Mouse (Mus musculus): Measurements from ENCODE around the gene Usf1.

Gene Usf1

DNA sequence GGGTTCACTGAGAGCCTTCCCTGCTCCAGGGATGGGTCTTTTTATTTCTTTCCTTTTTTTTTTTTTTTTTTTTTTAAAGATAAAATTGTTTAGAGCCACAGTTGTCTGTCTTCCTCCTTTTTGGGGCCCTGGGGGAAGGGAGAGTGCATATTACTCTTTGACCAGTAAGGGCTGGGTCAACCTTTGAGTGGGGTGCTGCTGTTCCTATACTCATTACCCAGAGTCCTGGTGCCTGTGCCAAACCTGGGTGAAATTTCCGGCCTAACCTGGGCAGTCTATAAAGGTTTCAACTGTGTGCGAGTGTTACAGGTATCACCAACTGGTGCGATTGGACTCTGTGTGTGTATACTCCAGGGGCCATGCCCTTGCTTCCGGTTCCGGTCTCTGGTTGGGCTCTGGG lies 7.5 kb downstream of the Usf1 start, which contains the start of gene Tstd1:
Gene Tstd1, plus strand, starts transcription at position 213 of the 400 bp plus-strand sequence.
- DNase-seq (ENCODE audit: low read depth) = no peak

DNA sequence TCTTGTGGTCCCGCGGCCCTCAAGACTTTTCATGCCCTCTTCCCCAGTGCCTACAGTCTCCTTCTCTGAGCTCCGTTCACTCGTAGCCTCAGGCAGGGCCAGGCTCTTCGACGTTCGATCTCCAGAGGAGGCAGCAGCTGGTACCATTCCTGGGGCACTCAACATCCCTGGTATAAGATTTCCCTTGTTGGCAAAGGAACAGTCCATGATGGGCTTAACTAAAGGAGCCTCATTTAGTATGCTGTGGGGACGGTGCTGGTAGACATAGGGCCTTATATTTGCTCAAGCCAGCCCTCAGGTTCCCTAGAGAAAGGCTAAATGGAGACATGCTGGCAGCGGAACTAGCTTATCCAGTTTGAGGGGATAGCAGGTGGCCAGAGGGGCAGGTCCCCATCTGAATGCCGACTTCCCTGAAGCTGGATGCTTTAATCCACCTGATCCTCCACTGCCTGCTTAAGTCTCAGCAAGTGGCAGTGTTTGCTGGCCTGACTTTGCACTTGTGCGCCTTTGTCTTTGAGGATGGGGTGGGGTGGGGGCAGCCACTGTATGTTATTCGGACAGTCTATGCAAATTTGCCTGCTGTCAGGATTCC lies 8.3 kb downstream of the Usf1 start:
- no peak for DNase-seq (ENCODE audit: low read depth)

DNA sequence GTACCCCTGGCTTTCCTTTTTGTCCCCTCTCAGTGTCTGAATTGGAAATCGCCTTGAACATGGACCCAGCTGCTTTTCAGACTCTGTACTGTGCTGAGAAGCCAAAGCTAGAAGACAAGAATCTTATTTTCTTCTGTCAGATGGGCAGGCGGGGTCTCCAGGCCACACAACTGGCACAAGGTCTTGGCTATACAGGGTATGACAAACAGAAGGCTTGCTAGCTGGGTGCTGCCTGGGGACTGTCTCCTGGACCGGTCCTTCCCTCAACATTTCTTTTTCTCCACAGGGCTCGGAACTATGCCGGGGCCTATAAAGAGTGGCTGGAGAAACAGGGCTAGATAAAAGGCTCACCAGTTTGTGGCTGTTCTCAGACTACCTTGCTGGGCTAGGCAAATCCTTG lies 8.8 kb downstream of the Usf1 start:
- no peak for DNase-seq (ENCODE audit: low read depth)

DNA sequence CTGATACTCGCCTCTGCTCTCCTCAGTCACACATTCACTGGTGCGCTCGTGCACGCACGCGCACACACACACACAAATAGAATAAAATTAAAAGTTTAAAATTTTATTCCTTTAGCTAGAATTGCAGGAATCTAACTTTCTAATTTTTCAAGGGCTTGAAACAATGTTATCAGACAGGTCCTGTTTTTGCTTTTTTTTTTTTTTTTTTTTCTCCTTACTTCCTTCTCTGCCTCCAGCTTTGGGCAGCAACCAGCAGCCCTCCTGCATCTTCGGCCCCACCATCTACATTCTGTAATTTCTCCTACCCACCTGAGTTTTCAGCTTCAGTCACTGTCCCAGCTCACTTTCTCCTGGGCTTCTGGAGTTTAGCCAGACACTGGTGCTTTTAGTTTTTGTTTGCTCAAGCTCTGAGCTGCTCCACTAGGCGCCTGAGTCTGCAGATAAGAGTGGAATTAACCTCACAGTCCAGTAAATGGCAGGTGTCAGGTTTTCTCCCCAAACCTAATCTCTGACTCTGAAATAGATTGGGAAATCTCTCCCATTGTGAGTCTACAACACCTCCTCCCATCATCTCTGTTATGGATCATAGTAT lies 11.5 kb downstream of the Usf1 start:
- DNase-seq (ENCODE audit: low read depth) = no peak

DNA sequence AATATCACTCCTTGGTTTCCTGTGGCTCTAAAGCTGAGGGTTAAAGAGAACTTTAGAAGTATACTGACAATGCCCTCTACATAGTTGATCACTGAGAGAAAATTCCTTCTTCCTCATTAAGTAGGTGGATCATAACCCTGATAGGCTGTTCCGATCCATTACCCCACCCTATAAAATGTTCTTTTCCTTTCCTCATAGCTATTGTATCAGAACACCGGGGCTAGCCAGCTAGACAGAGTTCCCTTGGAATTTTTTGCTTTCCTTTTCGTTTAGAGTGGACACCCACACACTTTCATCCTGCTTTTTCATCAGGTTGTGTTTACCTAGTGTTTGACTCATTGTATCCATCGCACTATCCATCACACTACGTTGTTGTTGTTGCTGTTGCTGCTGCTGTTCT lies 13.5 kb downstream of the Usf1 start:
- DNase-seq (ENCODE audit: low read depth) = no peak

DNA sequence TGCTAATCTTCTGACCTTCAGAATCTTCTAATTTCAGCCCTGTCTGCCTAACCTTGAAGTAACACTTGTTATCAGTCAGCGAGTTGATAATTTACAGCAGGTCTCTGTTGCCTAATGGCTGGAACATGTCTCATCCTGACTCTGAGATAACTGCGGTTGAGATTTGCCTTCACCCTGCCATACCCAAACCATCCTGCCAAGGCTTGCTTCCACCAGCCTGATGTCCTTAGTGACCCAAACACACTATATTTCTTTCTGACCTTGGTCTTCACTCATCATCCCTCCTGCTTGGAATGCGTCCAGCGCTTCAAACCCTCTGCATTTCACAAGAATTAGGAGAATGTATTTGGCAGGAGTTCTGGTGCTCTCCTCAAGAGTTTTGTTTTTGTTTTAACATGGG lies 14.0 kb downstream of the Usf1 start:
- no peak for DNase-seq (ENCODE audit: low read depth)

DNA sequence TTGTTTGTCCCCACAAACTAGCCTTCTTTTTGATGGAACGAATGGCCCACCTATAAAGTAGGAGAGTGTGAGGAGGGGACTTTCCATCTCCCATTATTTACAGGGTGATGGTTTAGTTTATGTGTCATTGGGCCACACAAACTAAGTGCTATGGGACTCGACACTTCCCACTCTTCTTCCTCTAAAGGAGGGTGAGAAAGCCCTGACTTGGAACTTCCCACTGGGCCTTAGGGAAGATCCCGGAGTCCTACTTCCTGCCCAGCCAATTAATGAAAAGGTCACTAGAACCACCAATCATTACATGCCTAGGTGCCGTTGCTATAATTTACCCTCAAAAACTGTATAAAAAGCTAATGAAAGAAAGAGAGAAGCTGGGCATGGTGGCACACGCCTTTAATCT lies 21.0 kb downstream of the Usf1 start:
- no peak for DNase-seq (ENCODE audit: low read depth)

DNA sequence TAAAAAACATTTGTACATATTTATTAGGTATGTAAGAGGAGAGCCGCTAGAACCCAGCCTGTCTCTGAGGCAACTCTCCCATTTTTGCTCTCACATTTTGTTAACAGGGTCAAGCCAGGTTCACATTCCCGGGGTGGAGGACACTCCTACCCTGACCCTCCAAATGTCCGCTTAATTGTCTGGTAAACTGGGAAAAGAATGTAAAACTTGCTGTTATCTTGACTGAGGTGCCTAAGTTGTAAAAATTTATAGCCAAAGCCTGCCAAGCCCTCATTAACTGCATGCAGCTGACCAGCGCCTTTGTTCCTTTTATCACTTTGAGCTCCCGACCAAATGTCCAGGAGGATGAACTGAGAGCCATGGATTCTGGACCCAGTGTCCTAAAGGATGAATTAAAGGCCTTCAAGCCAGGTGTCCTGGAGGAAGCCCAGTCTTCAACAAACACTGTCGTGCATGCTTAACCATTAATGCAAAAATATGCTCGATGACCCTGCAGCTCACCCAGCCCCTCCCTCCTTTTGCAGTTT lies 24.2 kb downstream of the Usf1 start:
- DNase-seq (ENCODE audit: low read depth) = no peak

DNA sequence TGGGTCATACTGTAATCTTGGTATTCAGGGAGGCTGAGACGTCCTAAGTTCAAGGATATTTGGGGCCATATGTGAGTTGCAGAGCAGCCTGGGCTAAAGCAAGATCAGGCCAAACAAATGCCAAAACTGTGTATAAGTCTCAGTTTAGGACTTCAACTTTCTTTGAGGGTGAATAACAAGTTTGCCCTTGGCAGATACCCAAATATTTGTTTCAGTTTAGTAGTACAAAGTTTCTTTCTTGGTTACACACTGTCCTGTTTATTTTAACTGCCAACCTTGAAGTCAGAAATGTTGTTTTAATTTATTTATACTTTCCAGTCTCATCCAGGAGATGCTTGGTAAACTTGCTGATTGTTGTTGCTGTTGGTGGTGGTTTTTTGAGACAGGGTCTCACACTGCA lies 24.9 kb downstream of the Usf1 start:
- DNase-seq (ENCODE audit: low read depth) = no peak

DNA sequence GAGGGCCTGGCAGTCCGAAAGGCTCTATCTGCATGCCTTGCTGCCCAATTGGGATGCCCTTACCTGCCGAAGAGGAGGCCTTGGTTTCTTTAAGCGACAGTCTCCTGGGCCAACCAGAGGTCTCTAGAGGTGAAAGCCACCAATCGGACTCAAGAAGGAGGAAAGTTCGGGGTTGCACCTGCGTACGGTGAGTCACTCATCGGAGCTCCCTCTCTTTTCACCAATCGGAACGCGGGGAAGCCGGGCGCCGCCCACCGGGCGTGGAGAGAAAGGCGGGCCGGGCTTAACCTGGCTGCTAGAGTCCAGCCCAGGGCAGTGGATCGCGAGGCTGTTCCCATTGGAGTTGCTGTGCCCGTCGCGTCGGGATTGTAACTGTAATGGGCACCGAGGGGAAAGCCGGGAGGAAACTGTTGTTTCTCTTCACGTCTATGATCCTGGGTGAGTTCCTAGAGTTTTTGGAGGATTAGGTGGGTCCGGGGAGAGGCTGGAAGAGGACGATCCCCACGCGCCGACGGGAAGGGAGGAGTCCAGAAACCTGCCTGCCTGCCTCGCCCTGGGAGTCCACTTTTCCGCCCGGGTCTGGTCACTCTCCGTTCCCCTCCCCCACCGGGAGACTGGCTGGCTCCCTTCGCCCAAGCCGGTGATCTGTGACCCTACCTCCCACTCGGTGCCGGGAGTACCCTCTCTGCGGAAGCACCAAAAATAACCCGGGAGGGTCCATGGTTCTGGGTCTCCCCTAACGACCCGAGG lies 26.3 kb downstream of the Usf1 start, which contains the start of gene F11r:
Gene F11r, plus strand, starts transcription at position 272 of the 750 bp plus-strand sequence.
- no peak for DNase-seq (ENCODE audit: low read depth)

DNA sequence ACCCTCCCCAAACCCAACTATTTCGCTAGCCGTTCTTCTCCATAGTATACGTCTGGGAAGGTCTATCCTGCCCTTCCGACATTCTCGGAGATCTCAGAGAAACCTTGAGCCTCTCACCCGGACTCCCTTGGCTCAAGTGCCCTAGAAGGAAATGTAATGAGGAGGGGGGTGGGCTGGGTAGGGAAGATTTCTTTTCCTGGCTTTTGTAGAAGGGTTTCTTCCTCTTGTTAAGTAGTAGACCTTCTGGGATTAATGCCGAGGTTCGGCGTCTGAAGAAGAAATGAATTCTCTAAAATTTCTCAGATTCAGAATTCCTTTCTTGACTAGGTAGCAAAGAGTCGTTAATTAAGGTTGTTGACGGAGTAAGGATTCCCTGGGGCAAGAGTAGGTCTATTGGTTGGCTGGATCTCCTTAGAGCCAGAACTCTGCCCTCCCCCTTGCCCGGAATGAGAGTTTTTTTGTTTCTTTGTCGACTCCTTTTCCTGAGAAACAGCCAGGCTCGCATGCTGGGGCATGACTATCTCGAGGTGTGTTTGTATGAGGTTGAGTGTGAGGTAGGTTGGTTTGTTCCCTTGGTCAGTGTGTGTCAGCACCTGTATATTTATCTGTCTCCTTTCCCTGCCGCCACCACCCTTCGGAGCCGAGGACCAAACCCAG lies 27.0 kb downstream of the Usf1 start:
- DNase-seq (ENCODE audit: low read depth) = no peak

DNA sequence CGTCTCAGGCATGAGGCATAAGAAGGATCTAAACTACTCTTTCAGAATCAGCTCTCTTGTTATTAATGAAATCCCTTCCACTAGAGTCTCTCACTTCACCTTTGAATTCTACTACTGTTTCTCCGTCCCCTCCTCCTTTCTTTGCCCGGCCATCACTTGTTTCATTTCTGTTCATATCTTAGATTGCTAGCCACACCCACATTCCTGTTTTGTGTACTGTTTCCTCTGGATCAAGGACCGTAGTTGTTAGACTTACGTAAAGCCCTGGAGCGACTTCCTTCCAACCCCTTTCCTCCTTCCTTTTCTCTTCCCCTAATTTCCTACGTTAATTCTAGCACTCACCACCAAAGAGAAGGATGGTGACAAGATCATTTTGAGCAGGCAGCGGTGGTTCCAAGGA lies 28.0 kb downstream of the Usf1 start:
- DNase-seq (ENCODE audit: low read depth) = no peak

DNA sequence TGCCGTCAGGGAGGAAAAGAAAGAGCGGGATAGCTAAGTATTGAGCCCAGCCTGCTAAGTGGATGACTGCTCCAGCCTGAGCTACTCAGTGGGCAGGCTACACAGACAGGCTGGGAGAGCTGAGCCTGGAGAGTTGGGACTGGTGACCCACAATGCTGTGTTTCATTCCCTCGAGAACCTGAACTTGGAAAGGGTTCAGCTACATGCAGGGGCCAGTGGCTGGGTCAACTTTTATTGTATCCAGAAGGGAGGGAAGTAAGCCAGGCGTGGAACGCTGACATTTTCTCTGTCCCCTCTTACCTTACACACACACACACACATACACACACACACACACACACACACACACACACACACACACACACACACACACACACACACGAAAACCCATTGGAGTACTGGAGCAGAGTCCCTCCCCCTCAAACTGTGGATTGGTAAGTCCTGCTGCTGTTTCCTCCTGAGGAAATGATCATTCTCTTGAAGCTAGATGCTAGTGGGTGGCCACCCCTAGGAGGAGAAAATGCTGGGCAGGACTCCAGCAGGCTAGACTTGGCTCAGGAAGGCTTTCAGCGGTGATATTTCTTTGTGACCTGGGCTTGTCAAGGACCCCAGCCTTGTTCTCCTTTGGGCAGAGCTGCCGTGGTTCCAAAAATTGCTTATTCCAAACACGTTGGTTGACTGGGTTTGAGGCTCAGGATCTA lies 29.1 kb downstream of the Usf1 start:
- DNase-seq (ENCODE audit: low read depth) = no peak

DNA sequence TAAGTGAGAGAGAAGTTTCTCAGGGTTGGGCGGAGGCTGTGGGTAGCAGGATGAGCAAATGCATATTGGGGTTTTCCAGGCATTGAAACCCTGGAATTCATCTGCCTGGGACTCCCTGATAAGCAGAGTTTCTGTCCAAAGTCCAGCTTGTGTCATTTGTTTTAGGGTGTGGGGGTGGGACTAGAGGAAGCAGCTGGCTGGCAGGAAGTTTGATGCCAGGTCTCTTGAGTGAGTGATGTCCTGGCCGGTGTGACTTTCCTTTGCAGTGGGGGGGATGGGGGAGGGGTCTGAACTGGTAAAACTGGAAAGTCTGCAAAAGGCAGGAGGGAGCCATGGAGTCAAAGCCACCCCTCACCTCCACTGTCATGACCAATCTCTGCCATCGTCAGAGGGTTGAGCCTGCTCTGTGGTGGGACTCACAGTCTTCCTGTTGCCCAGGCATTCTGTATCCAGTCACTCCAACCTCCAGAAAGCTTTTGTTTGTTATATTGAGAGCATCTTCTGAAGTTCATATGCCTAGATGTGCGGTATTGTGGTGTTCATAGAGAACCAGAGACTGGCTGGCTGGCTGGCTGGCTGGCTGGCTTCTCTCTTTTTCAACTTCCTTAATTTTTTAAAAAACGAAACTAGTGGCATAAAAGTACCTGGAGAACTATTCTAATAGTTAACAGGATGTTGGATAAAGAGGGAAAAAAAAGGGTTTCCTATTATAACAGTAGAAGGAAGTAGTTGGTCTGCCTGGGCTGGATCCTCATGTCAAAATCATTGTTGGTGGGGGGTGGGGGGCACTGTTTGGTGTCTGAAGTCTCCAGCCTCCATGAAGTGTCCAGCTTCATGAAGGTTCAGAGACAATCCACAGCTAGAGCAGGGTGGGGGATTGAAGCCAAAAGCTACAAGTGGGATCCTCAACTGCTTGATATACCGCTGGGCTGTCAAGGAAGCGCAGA lies 30.6 kb downstream of the Usf1 start:
- DNase-seq (ENCODE audit: low read depth) = no peak

DNA sequence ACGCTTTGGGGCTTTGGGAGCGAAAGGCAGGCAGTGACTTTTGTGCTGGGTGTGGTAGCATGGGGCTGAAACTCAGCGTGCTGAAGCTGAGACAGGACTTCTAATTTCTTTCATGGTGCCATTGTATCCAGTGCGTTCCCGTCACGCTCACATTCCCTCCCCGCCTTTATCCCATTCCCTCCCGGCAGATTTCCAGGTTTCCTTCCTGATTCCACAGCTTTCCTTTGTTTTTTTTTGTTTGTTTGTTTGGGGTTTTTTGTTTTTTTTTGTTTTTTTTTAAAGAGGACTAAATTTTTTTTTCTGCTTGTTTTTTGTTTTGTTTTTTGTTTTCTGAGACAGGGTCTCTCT lies 31.3 kb downstream of the Usf1 start:
- DNase-seq (ENCODE audit: low read depth) = no peak

DNA sequence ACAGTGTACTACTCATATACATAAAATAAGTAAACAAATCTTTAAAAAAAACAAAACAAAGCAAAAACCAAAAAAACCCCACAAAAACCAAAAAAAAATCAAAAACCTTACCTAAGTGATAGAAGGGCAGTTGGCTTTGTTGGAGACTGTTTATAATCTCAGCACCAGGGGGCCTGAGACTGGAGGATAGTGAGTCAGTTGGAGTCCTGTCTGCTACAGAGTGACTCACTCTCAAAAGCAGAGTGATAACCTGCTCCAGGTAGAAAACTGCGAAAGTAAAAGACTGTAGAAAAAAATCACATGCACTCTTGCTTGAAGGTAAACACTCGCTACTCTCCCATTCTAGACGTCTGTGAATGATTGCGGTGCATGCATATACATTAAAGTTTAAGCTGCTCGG lies 33.9 kb downstream of the Usf1 start:
- no peak for DNase-seq (ENCODE audit: low read depth)

DNA sequence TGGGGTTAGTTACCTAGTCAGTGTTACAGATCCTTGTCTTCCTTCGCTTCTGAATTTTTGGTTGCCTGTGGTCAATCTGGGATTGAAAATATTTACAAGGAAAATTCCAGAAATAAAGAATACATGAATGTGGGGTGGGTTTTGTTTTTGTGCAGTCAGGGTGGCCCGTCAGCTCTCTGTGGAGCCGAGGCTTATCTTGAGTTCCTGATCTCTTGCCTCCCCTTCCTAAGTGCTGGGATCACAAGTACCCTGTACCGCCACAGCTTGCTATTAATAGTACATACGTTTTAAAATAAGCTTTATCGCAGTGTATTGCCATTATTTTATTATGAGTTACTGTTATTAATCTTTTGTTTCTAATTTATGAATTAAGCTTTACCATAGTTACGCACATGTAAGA lies 35.7 kb downstream of the Usf1 start:
- no peak for DNase-seq (ENCODE audit: low read depth)

DNA sequence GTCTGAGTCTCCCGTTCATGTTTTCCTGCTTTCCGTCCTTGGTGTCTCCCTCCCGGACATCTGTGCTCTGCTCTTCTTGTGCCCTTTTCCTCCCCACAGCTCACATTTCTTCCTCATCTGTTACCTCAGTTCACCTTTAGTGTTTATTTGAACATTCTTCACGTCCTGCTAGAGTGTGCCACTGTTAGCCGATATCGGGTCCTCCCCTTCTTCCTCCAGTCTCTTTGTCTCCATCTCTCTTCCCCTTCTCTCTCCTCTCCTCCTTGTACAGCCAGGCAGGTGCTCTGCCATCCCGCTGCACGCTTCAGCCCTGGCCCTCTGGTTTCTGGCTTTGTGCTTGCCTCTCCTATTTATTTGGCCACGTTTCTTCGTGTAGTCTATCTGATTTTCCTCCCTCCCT lies 36.6 kb downstream of the Usf1 start:
- no peak for DNase-seq (ENCODE audit: low read depth)

DNA sequence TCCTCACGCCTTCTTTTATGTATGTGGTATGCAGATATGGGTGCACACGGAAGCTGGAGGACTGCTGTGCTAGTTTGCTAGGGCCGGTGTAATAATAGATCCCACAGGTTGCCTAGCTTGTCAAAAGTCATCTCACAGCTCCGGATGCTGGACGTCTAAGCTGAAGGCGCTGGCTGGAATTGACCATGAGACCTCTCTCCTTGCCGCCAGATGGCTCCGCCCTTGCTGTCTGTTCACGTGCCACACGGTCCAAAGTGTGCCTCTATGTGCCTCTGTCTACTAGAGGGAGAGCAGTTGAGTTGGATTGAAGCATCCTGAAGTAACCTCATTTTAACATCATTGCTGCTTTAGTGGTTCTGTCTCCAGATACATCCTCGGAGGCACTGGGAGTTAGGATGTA lies 38.9 kb downstream of the Usf1 start:
- no peak for DNase-seq (ENCODE audit: low read depth)

DNA sequence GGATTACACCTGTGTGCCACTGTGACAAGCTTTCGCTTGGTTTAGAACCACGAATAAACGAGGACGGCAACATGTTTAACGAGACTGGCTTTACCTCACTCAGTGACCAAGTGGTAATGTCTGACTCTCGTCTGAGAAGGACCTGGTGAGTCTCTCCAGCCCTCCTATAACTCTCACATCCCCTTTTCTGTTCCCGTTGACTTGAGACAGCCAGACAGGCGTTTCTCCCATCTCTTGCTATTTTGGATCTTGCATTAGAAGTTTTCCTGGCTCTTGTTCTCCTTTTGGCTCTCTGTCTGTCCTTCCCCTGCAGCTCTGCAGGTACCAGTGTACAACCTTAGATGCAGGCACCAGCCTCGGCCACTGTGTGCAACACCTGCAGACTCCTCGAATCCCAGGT lies 39.9 kb downstream of the Usf1 start:
- DNase-seq (ENCODE audit: low read depth) = no peak

DNA sequence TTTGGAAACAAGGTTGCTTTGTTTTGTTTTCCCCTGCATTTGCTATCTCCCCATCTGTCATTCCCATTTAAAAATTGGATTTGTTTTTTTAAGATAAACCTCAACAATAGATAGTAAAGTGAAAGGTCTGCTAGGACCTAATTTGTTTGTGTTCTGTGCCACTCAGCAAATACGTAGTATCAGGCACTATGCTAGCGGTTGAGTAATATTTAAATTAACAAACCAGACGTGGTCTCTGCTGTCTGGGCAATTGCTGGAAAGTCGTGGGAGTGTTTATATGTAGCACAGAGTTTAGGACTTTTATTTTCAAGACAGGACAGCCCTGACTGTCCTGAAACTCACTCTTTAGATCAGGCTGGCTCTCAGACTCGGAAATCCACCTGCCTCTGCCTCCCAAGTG lies 41.4 kb downstream of the Usf1 start:
- no peak for DNase-seq (ENCODE audit: low read depth)
